Mouse (Mus musculus) limb, embryonic 10.5 days (tissue): ENCODE data around the gene Tubgcp2. TPM values are rescaled to one million over a fixed set of nuclear protein-coding genes. Genes with fewer than 3 reads are reported as not detected.

Experiments
- DNase-seq: peaks from one replicate; pipeline ENCODE4 v3.0.0-alpha.2; 2017; ENCODE audit warnings: low spot score
- H3K27ac ChIP-seq: fragments of 300-500 bp; sonication (generic); 2 replicates; pipeline ENCODE4 v1.5.1; 2016; ENCODE audit warnings: mild to moderate bottlenecking
- H3K27me3 ChIP-seq: fragments of 300-500 bp; sonication (generic); 2 replicates; pipeline ENCODE4 v1.6.1; 2016; ENCODE audit warnings: low read depth, mild to moderate bottlenecking; ENCODE audit not compliant: poor library complexity, severe bottlenecking
- H3K36me3 ChIP-seq: fragments of 300-500 bp; sonication (generic); 2 replicates; pipeline ENCODE4 v1.6.1; 2016; ENCODE audit warnings: mild to moderate bottlenecking, moderate library complexity
- H3K4me1 ChIP-seq: fragments of 300-500 bp; sonication (generic); 2 replicates; pipeline ENCODE4 v1.6.1; 2016
- H3K4me3 ChIP-seq: fragments of 300-500 bp; sonication (generic); 2 replicates; pipeline ENCODE4 v1.5.1; 2016; ENCODE audit warnings: mild to moderate bottlenecking, moderate library complexity
- H3K9me3 ChIP-seq: fragments of 300-500 bp; sonication (generic); replicated peaks from 2 replicates; pipeline ENCODE4 v1.6.1; 2016; ENCODE audit warnings: mild to moderate bottlenecking
- WGBS: fragments of 180-500 bp; shearing (Covaris S2); methylation state at CpG from one replicate; pipeline ENCODE4 v1.1.7; 2016; 5-methylcytosine and 5-hydroxymethylcytosine counted together
- microRNA counts: library from miRNA; unstranded; fragments of <30 nt; microRNA quantifications from one replicate; lab custom pipeline; 2017
- microRNA-seq: library from miRNA; unstranded; fragments of <30 nt; microRNA quantifications from one replicate; pipeline ENCODE4, GENCODE M21; 2017
- polyA plus RNA-seq: library from polyadenylated mRNA; unstranded; fragments of >200 nt; fragmentation: Nextera tagmentation; extraction: Ambion mirVana; gene quantifications from 2 replicates; pipeline ENCODE4 v1.2.1, GENCODE M21; 2016

The Tubgcp2 gene
- polyA plus RNA-seq, 1 experiment from 2014 or later: 87.8 TPM

- DNase-seq: peak; percentile 62
- Histone ChIP-seq H3K9me3 (no peaks in the 10 kb centered on the region), H3K27me3 (peaks cover 87% of the 10 kb centered on the region), H3K27ac (peak overlapping the region; percentile 22; the same call in 1 of the 2 replicates), H3K4me1 (peaks cover 18% of the 10 kb centered on the region), H3K36me3 (no peaks in the 10 kb centered on the region), H3K4me3 (peak overlapping the region; percentile 59)
- WGBS: under 1% methylated on average over 33 of the region's 33 CpGs
These were observed 86.0 kb downstream of the Tubgcp2 start for GRCm38 (mm10) chr7:139950283-139950971.

GRCm38 (mm10) chr7:139949893-139950282 is 86.6 kb downstream of the Tubgcp2 start:
- no peaks in the 10 kb centered on the region for H3K9me3 ChIP-seq
- peaks cover 18% of the 10 kb centered on the region for H3K4me1 ChIP-seq
- H3K27ac ChIP-seq: peak overlapping the region; percentile 22; the same call in 1 of the 2 replicates
- H3K36me3 ChIP-seq: no peaks in the 10 kb centered on the region
- H3K27me3 ChIP-seq: peaks cover 87% of the 10 kb centered on the region
- DNase-seq: peak; percentile 63
- under 1% methylated on average over 15 of the region's 15 CpGs for WGBS
- H3K4me3 ChIP-seq: peak overlapping the region; percentile 59

GRCm38 (mm10) chr7:139946032-139946431 is 90.4 kb downstream of the Tubgcp2 start:
- Histone ChIP-seq H3K27me3 (peaks cover 100% of the 10 kb centered on the region), H3K36me3 (no peaks in the 10 kb centered on the region), H3K27ac (no peak overlapping the region), H3K4me3 (no peak overlapping the region), H3K9me3 (no peaks in the 10 kb centered on the region), H3K4me1 (peaks cover 28% of the 10 kb centered on the region)
- WGBS: 23% methylated on average over 5 of the region's 5 CpGs
- DNase-seq: no peak

MicroRNAs encoded within 50 kb of the gene (microRNA counts, 519-probe panel; counts per million panel counts)
- microRNA mmu-miR-202-3p (lab: Ali Mortazavi, UCI) (684 counts per million, percentile 72 among the panel's probes with 10 or more counts), microRNA mmu-miR-202-5p (lab: Ali Mortazavi, UCI) (684 counts per million, percentile 72 among the panel's probes with 10 or more counts)

Small RNA genes within 50 kb of the gene (microRNA-seq; reads per million reads assigned to microRNA genes)
- not detected for gene Mir202
- gene Mir7062: 1.2 reads per million
- not detected for gene mmu-mir-7686

Other genes starting within 250 kb of the Tubgcp2 start
- gene Adgra1, start 202.5 kb downstream of the Tubgcp2 start, polyA plus RNA-seq: not detected in 2 replicates
- gene Kndc1, start 142.0 kb downstream of the Tubgcp2 start, polyA plus RNA-seq: not detected in 2 replicates
- 0.38 and 0.64 TPM in 2 replicates for gene Utf1, start 92.9 kb downstream of the Tubgcp2 start, polyA plus RNA-seq
- gene 6430531B16Rik, start 57.9 kb downstream of the Tubgcp2 start, polyA plus RNA-seq: 0.39 and 0.85 TPM in 2 replicates
- 2.2 TPM in 2 replicates for gene Adam8, start 44.1 kb downstream of the Tubgcp2 start, polyA plus RNA-seq
- 38.8 and 40.7 TPM in 2 replicates for gene Zfp511, start 278 bp downstream of the Tubgcp2 start, polyA plus RNA-seq
- not detected in 2 replicates for gene Msx3, start 12.4 kb upstream of the Tubgcp2 start, polyA plus RNA-seq
- 1.1 and 1.2 TPM in 2 replicates for gene Caly, start 45.9 kb upstream of the Tubgcp2 start, polyA plus RNA-seq
- gene Prap1, start 56.7 kb upstream of the Tubgcp2 start, polyA plus RNA-seq: not detected in 2 replicates
- gene Fuom, start 65.8 kb upstream of the Tubgcp2 start, polyA plus RNA-seq: 8.7 and 13.9 TPM in 2 replicates
- 19.2 and 23.7 TPM in 2 replicates for gene Paox, start 79.1 kb upstream of the Tubgcp2 start, polyA plus RNA-seq
- gene Echs1, start 79.8 kb upstream of the Tubgcp2 start, polyA plus RNA-seq: 174 and 178 TPM in 2 replicates
- 29.5 and 31.9 TPM in 2 replicates for gene Mtg1, start 100.9 kb upstream of the Tubgcp2 start, polyA plus RNA-seq
- gene Sprn, start 118.2 kb upstream of the Tubgcp2 start, polyA plus RNA-seq: not detected in 2 replicates
- gene Olfr522, start 128.1 kb upstream of the Tubgcp2 start, polyA plus RNA-seq: not detected in 2 replicates
- gene Olfr523, start 136.5 kb upstream of the Tubgcp2 start, polyA plus RNA-seq: not detected in 2 replicates
- not detected in 2 replicates for gene Olfr524, start 169.3 kb upstream of the Tubgcp2 start, polyA plus RNA-seq
- gene Cd163l1, start 181.6 kb upstream of the Tubgcp2 start, polyA plus RNA-seq: 0.04 TPM in 1 of 2 replicates, not detected in the other
- gene 5830411N06Rik, start 210.6 kb upstream of the Tubgcp2 start, polyA plus RNA-seq: not detected in 2 replicates